Mouse (Mus musculus) adrenal gland, postnatal 36 days (tissue): ENCODE measurements around the gene Gm5447. TPM values are rescaled to one million over a fixed set of nuclear protein-coding genes. Genes with fewer than 3 reads are reported as not detected.

ENCODE experiments used
- DNase-seq, 2 experiments: peaks; one replicate each; pipeline ENCODE4 v3.0.0; 2021; ENCODE audit warnings: mixed read lengths in 1 of 2
- total RNA-seq, 2 experiments: library from RNA; stranded (reverse); gene quantifications; 2 replicates each; pipeline ENCODE4 v1.2.3; 2021

The Gm5447 gene
- total RNA-seq, 2 experiments from 2014 or later = not detected

- DNase-seq = peak in 1 of 2 experiments; percentile 2
Observed at GRCm38 (mm10) chr13:30986934-30987455, 13.0 kb downstream of the Gm5447 start.

- no peak for DNase-seq
Observed at GRCm38 (mm10) chr13:30987686-30988085, 13.7 kb downstream of the Gm5447 start.

- no peak for DNase-seq
Observed at GRCm38 (mm10) chr13:30989710-30990109, 15.7 kb downstream of the Gm5447 start.

GRCm38 (mm10) chr13:30990233-30990632 is 16.2 kb downstream of the Gm5447 start:
- no peak for DNase-seq

GRCm38 (mm10) chr13:30993819-30994218 is 19.8 kb downstream of the Gm5447 start:
- peak; percentile 14 to 49 for DNase-seq

- DNase-seq = no peak
Observed at GRCm38 (mm10) chr13:30994249-30994858, 20.4 kb downstream of the Gm5447 start.

GRCm38 (mm10) chr13:30997526-30998253 is 23.7 kb downstream of the Gm5447 start:
- DNase-seq = no peak

GRCm38 (mm10) chr13:30999799-31000198 is 25.8 kb downstream of the Gm5447 start:
- DNase-seq = no peak

GRCm38 (mm10) chr13:31004458-31004857 is 30.5 kb downstream of the Gm5447 start:
- no peak for DNase-seq

- DNase-seq = no peak
Observed at GRCm38 (mm10) chr13:31004995-31005394, 31.0 kb downstream of the Gm5447 start.

- no peak for DNase-seq
Observed at GRCm38 (mm10) chr13:31017545-31017944, 43.5 kb downstream of the Gm5447 start.

- no peak for DNase-seq
Observed at GRCm38 (mm10) chr13:31021514-31021913, 47.5 kb downstream of the Gm5447 start.

- DNase-seq = no peak
Observed at GRCm38 (mm10) chr13:31021927-31022326, 47.9 kb downstream of the Gm5447 start.

- DNase-seq = no peak
Observed at GRCm38 (mm10) chr13:31023664-31024063, 49.7 kb downstream of the Gm5447 start.

Other genes starting within 250 kb of the Gm5447 start
- gene Irf4, start 225.0 kb upstream of the Gm5447 start, total RNA-seq = 10 to 100 TPM; 29.3 to 38.8 TPM
- under 1 TPM; 0.46 to 0.96 TPM for gene Hus1b, start 26.4 kb upstream of the Gm5447 start, total RNA-seq
- gene Exoc2, start 111 bp upstream of the Gm5447 start, total RNA-seq = 10 to 100 TPM; 31.0 to 34.9 TPM